Mouse (Mus musculus): Measurements from ENCODE around the gene Mcm3ap. TPM values are rescaled to one million over a fixed set of nuclear protein-coding genes. Genes with fewer than 3 reads are reported as not detected.
A peak's percentile ranks its signal among the peaks of the same experiment; 100 is the strongest.

The Mcm3ap gene
- polyA plus RNA-seq, 1 experiment from 2014 or later: 30.3 TPM

DNA sequence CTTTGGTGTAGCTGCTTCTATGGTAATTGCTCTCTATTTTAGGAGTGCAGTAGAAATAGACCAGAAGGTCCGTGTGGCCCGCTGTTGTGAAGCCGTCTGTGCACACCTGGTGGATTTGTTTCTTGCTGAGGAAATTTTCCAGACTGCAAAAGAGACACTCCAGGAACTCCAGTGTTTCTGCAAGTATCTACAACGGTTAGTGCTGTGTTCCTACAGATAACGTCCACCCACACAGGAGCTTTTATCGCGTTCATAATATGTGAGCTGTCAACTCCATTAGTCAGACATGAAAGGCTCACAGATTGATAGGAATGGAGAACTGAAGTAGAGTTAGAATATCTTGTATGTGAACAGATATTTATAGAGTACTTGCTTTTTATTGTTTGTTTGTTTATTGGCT lies 27.6 kb downstream of the Mcm3ap start:
- 44% methylated on average over 7 of the region's 7 CpGs for WGBS
- Histone ChIP-seq H3K4me1 (replicated peaks) (peaks cover 16% of the 10 kb centered on the region; the same call in 1 of the 2 replicates), H3K27me3 (no peaks in the 10 kb centered on the region), H3K4me3 (no peak overlapping the region), H3K9ac (no peak overlapping the region), H3K4me2 (peak overlapping the region; percentile 5), H3K9me3 (replicated peaks) (no peaks in the 10 kb centered on the region), H3K27ac (peak overlapping the region; percentile 73), H3K36me3 (peaks cover 55% of the 10 kb centered on the region)
- no peak; the same call in 1 of the 2 replicates for ATAC-seq (replicated peaks; ENCODE audit: insufficient number of reproducible peaks, insufficient read depth, low FRiP score, low read depth)

DNA sequence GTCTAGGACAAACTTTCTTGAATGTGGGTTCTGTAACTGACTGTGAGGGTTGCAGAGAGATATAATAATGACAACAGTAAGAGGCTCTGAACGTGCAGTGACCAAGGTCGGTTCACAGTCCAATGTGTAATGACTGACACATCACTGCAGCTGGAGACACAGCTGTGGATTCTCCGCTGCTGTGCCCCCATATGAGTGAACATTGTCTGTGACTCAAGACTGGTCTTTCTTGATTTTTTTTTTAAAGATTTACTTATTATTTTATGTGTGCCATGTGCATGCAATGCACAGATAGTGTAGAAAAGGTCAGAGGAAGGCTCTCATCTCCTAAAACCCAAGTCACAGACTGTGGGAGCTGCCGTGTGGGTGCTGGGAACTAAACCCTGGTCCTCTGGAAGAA lies 28.8 kb downstream of the Mcm3ap start:
- Histone ChIP-seq H3K27ac (no peak overlapping the region), H3K4me2 (no peak overlapping the region), H3K4me3 (no peak overlapping the region), H3K9me3 (replicated peaks) (no peaks in the 10 kb centered on the region), H3K4me1 (replicated peaks) (peaks cover 16% of the 10 kb centered on the region; the same call in 1 of the 2 replicates), H3K36me3 (peaks cover 64% of the 10 kb centered on the region), H3K27me3 (no peaks in the 10 kb centered on the region), H3K9ac (no peak overlapping the region)
- no peak for ATAC-seq (replicated peaks; ENCODE audit: insufficient number of reproducible peaks, insufficient read depth, low FRiP score, low read depth)
- 93% methylated on average over 4 of the region's 4 CpGs for WGBS

DNA sequence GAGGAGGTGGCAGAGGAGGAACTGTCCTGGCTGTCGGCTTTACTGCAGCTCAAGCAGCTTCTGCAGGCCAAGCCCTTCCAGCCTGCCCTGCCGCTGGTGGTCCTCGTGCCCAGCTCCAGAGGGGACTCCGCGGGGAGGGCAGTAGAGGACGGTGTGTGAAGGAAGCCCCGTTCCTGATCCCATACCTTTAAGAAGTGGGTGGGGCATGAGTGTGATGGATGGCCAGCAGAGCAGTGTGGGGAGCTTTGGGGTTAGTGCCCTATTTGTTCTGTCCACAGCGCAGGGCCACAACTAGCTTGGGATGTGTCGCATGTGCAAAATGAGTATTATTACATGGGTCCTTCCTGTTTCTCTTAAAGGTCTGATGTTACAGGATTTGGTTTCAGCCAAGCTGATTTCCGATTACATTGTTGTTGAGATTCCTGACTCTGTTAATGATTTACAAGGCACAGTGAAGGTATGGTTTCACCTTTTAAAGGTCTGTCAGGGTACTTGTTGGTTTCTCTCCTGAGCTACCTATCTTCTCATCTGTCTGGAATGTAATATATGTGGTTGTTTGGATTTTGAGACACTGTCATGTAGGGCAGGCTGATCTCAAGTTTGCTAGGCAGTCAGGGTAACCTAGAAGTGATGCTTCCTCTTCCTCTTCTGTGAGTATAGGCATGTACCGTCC lies 35.7 kb downstream of the Mcm3ap start:
- peaks cover 77% of the 10 kb centered on the region for H3K36me3 ChIP-seq
- H3K4me2 ChIP-seq: no peak overlapping the region
- no peaks in the 10 kb centered on the region for H3K9me3 ChIP-seq (replicated peaks)
- H3K4me3 ChIP-seq: no peak overlapping the region
- H3K9ac ChIP-seq: no peak overlapping the region
- no peak overlapping the region for H3K27ac ChIP-seq
- H3K4me1 ChIP-seq (replicated peaks): no peaks in the 10 kb centered on the region
- no peak for ATAC-seq (replicated peaks; ENCODE audit: insufficient number of reproducible peaks, insufficient read depth, low FRiP score, low read depth)
- H3K27me3 ChIP-seq: no peaks in the 10 kb centered on the region
- WGBS: 87% methylated on average over 11 of the region's 11 CpGs

DNA sequence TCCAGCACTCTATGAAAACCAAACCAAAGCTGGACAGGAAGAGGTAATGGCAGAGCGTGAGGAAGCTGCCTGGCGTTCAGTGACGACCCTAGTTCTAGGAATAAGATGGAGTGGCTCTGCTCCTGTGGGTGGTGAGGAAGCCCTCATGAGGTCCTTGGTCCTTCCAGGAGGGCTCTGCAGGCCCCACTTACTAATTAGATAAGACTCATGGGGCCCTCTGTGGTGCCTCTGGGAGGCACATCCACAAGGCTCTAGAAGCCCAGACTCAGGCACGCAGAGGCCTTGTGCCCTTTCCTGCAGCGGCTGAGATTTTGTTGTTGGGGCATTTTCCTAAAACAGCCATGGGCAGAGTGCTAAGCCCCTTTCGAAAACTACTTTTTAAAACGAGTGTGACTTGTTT lies 37.1 kb downstream of the Mcm3ap start:
- 88% methylated on average over 7 of the region's 7 CpGs for WGBS
- Histone ChIP-seq H3K4me3 (no peak overlapping the region), H3K4me1 (replicated peaks) (no peaks in the 10 kb centered on the region), H3K9me3 (replicated peaks) (no peaks in the 10 kb centered on the region), H3K9ac (no peak overlapping the region), H3K27me3 (no peaks in the 10 kb centered on the region), H3K4me2 (no peak overlapping the region), H3K36me3 (peaks cover 74% of the 10 kb centered on the region), H3K27ac (no peak overlapping the region)
- ATAC-seq (replicated peaks; ENCODE audit: insufficient number of reproducible peaks, insufficient read depth, low FRiP score, low read depth): no peak

DNA sequence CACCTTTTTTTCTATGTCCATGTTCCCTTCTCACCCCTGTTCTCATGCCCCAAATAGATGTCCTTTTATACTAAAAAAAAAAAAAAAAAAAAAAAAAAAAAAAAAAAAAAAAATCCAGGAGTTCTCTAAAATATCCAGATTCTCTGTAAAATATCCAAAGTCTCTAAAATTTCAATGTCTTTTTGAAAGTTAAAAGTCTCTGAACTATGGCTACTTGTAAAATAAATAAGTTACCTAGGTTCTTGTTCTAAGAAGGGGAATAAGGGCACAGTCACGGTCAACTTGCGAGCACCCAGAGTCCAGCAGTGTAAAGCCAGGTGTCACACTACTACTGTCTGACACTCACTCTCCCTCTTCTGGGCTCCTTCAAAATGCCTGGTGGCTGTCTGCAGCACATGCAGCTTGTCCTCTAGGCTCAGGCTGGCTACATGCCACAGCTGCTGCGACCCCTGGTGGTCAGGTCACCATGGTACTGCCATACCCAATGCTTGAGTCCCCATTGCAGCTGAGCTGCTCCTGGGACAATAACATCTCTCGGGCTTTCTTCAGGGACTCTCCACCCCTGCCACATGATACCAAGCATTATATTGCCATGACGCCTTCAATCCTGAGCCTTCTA lies 44.3 kb downstream of the Mcm3ap start:
- H3K27me3 ChIP-seq: no peaks in the 10 kb centered on the region
- no peaks in the 10 kb centered on the region for H3K9me3 ChIP-seq (replicated peaks)
- peak; percentile 85 for ATAC-seq (replicated peaks; ENCODE audit: insufficient number of reproducible peaks, insufficient read depth, low FRiP score, low read depth)
- H3K9ac ChIP-seq: no peak overlapping the region
- peaks cover 48% of the 10 kb centered on the region for H3K36me3 ChIP-seq
- no peaks in the 10 kb centered on the region for H3K4me1 ChIP-seq (replicated peaks)
- WGBS: 33% methylated on average over 5 of the region's 5 CpGs
- H3K4me2 ChIP-seq: no peak overlapping the region
- H3K4me3 ChIP-seq: no peak overlapping the region
- H3K27ac ChIP-seq: no peak overlapping the region

DNA sequence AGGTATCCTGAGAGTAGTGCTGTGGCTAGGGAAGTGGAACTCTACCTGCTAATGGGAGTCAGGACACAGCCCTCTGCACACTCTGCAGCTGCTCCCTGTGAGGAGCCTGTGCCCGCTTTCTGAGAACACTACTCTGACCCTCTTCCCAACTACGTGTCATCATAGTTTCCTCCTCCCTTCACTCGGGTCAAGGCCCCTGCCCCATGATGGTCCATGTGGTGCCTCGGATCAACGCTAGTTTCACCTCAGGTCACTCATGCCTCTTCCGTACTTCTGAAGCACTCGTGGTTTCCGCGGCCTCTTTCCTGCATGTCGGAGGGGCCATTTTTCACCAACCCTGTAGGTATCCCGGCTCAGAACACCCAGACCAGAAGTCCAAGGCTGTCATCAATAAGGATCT lies 62.2 kb downstream of the Mcm3ap start:
- Histone ChIP-seq H3K27ac (peak overlapping the region; percentile 75), H3K27me3 (no peaks in the 10 kb centered on the region), H3K4me3 (peak overlapping the region; percentile 77), H3K9ac (peak overlapping the region; percentile 47), H3K36me3 (peaks cover 2% of the 10 kb centered on the region; the same call in 1 of the 2 replicates), H3K9me3 (replicated peaks) (no peaks in the 10 kb centered on the region), H3K4me2 (peak overlapping the region; percentile 96), H3K4me1 (replicated peaks) (peaks cover 19% of the 10 kb centered on the region)
- WGBS: under 1% methylated on average over 11 of the region's 11 CpGs
- no peak for ATAC-seq (replicated peaks; ENCODE audit: insufficient number of reproducible peaks, insufficient read depth, low FRiP score, low read depth)

DNA sequence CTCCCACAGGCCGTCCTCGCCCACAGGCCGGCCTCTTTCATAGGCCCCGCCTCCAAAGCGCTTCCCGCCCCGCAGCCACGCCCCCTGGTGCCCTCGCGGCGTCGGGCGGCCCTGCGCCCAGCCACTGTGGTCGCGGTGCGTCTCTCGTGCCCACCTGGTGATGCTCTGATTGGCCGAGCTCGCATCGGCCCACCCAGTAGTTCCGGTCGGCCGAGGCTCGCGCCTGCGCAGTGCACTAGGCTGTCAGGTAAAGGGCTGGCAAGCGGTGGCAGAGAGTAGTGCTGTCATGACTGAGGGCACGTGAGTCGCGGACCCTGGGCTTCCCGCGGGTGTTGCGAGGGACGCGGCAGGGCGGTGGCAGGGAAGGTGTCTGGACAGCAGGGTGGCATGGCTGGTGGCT lies 62.6 kb downstream of the Mcm3ap start, which contains the start of gene Lss:
Lss (plus strand) TSS at position 214 of the 400 bp plus-strand sequence.
- WGBS: under 1% methylated on average over 37 of the region's 37 CpGs
- Histone ChIP-seq H3K4me1 (replicated peaks) (peaks cover 19% of the 10 kb centered on the region), H3K27me3 (no peaks in the 10 kb centered on the region), H3K9me3 (replicated peaks) (no peaks in the 10 kb centered on the region), H3K36me3 (peaks cover 6% of the 10 kb centered on the region; the same call in 1 of the 2 replicates), H3K4me2 (peak within 1 kb of the TSS; percentile 96), H3K4me3 (peak within 1 kb of the TSS; percentile 77), H3K27ac (peak within 1 kb of the TSS; percentile 75), H3K9ac (peak within 1 kb of the TSS; percentile 81)
- ATAC-seq (replicated peaks; ENCODE audit: insufficient number of reproducible peaks, insufficient read depth, low FRiP score, low read depth): peak; percentile 98

DNA sequence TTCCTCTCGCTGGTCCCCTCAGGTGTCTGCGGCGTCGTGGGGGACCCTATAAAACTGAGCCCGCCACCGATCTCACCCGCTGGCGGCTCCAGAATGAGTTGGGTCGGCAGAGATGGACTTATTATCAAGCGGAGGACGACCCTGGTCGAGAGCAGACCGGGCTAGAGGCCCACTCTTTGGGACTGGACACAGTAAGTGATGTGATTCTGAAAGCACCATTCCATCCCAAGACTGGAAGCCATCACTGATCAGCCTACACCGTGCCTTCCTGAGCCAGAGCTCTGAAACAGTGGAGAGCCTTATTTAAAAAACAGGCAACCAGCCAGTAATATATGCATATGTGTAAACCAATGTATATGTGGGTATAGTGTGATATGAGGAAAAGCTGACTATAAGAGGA lies 63.1 kb downstream of the Mcm3ap start:
- WGBS: 1% methylated on average over 14 of the region's 14 CpGs
- H3K4me3 ChIP-seq: peak overlapping the region; percentile 77
- H3K4me1 ChIP-seq (replicated peaks): peaks cover 19% of the 10 kb centered on the region
- H3K27ac ChIP-seq: peak overlapping the region; percentile 75
- no peak for ATAC-seq (replicated peaks; ENCODE audit: insufficient number of reproducible peaks, insufficient read depth, low FRiP score, low read depth)
- H3K9ac ChIP-seq: peak overlapping the region; percentile 81
- no peaks in the 10 kb centered on the region for H3K27me3 ChIP-seq
- peaks cover 10% of the 10 kb centered on the region; the same call in 1 of the 2 replicates for H3K36me3 ChIP-seq
- H3K4me2 ChIP-seq: peak overlapping the region; percentile 96
- H3K9me3 ChIP-seq (replicated peaks): no peaks in the 10 kb centered on the region

DNA sequence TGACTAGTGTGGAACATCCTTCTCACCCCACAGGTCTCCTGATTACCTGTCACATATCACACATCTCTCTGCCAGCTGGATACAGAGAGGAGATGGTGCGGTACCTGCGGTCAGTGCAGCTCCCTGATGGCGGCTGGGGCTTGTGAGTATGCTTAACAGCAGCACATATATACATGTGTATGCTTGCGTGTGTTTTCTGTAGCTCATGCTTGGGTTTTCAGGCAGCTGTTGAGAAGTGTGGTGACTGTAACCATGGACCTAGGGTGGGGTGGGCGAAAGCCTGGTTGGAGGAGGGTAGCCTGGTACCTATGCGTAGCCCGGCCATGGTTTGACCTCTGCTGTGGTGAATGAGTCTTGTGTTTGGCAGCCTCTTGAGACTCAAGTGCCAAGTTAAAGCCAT lies 66.8 kb downstream of the Mcm3ap start:
- Histone ChIP-seq H3K9ac (no peak overlapping the region), H3K4me3 (no peak overlapping the region), H3K27me3 (no peaks in the 10 kb centered on the region), H3K4me1 (replicated peaks) (peaks cover 18% of the 10 kb centered on the region), H3K27ac (no peak overlapping the region), H3K36me3 (peaks cover 31% of the 10 kb centered on the region), H3K4me2 (no peak overlapping the region), H3K9me3 (replicated peaks) (no peaks in the 10 kb centered on the region)
- ATAC-seq (replicated peaks; ENCODE audit: insufficient number of reproducible peaks, insufficient read depth, low FRiP score, low read depth): no peak
- WGBS: 91% methylated on average over 7 of the region's 7 CpGs

DNA sequence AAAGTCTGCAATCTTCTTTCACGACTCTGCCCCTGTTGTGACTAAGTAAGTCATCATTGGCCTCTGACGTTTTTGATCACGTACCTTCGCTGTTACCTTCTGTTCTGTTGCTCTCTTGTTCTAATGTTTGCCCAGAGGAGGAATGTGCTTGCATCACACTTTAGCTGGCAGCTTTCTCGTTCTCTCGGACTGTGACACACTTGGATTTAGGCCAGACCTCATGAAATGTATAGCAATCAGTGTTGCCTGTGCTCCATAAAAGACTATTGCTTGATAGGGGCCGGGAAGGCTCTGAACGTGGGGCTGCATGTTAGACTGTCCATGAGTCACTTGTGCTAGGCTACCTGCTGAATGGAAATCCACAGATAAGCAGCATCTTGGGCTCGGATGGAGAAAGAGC lies 68.9 kb downstream of the Mcm3ap start:
- Histone ChIP-seq H3K27ac (no peak overlapping the region), H3K4me1 (replicated peaks) (0 out of 2 replicates have a peak, but pooled peaks cover 3% of the 10 kb centered on the region), H3K4me2 (no peak overlapping the region), H3K9ac (no peak overlapping the region), H3K36me3 (peaks cover 51% of the 10 kb centered on the region), H3K9me3 (replicated peaks) (no peaks in the 10 kb centered on the region), H3K27me3 (no peaks in the 10 kb centered on the region), H3K4me3 (no peak overlapping the region)
- WGBS: 62% methylated on average over 9 of the region's 9 CpGs
- no peak for ATAC-seq (replicated peaks; ENCODE audit: insufficient number of reproducible peaks, insufficient read depth, low FRiP score, low read depth)

DNA sequence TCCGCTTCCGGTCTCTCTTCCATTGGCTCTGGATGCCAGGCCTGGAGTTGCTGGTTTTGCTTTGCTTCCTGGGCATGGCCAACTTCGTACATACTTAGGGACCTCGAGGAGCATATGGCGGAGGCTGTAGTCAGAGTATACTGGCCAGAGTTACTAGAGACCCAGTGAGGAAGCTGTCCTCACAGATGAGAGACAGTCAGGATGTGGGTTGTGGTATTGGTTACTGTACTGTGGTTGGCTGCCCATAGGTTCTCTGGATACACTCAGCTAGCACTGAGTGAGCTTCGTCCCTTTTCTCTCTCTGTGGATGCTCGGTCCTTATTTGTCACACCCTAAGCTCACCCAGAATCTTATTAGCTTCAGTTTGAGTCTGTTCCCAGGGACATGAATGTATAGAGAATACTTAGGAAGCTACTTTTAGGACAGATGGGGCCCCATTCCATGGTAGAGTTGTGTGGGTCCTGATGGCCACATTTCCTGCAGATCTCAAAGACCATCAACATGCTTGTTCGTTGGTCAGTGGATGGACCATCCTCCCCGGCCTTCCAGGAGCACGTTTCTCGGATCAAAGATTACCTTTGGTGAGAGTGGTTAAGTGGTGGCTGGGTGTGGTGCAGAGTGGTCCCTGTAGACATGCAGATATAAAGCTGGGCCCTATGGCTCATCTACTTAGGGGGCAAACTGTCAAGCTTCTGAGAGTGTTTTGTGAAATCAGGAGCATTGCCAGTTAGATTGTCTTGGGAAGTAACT lies 72.8 kb downstream of the Mcm3ap start:
- H3K9me3 ChIP-seq (replicated peaks): no peaks in the 10 kb centered on the region
- no peaks in the 10 kb centered on the region for H3K4me1 ChIP-seq (replicated peaks)
- no peak overlapping the region for H3K4me2 ChIP-seq
- no peaks in the 10 kb centered on the region for H3K27me3 ChIP-seq
- no peak overlapping the region for H3K4me3 ChIP-seq
- H3K9ac ChIP-seq: no peak overlapping the region
- 86% methylated on average over 11 of the region's 11 CpGs for WGBS
- no peak for ATAC-seq (replicated peaks; ENCODE audit: insufficient number of reproducible peaks, insufficient read depth, low FRiP score, low read depth)
- no peak overlapping the region for H3K27ac ChIP-seq
- H3K36me3 ChIP-seq: peaks cover 59% of the 10 kb centered on the region
